Mouse (Mus musculus): ENCODE data around the gene Aldh1a1.

The Aldh1a1 gene

DNA sequence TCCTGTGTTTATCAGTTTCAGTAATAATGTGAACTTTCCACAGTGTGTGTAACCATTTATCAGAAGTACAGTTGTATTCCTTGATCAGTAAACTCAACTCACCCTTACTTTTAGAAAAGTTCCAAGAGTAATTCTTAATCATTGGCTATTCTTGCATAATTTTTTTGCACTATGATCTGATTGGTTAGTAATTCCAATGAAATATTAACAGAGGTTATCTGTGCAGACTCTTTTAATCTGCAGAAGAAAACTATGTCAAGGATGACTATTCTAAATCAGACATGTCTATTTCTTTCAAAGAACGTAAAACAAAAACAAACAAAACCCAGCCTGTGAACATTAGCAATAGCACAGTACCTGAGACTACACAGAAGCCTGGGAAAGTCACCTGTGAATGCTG is 62.9 kb downstream of the Aldh1a1 start:
- no peak for DNase-seq (ENCODE audit: low read depth)

DNA sequence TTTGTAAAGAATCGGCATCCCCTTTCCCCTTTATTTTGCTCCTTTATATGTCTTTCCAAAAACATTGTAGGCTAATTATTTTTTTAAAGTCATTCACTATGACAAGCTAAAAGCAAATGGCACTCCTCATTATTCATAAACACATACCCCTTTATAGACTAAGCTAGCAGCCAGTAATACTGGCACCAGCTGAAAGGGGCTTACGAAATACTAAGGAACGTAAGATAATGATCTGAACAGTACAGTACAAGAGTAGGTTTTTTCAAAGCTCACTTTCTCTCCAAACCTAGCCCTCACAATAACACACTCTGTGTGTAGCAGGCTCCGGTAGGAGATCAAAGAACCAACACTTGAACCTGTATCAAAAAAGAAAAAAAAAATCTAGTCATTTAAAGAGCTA is 64.7 kb downstream of the Aldh1a1 start:
- DNase-seq (ENCODE audit: low read depth), result peak; percentile 29

DNA sequence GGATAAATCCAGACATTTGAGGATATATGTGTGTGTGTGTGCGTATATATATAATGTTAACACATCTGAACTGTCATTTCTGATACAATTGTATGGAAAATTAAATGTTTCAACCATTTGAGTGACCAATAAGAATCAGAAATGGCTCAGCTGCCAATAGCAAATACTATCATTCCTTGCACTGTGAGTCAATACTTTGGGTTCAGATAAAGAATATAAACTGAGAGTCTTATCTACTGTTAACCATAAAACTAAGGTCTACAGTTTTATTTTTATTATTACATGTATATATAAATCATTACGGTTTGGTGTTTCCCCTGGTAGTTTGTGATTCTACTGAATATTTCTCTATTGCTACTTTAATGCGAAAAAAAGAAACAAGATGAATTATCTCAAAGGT is 65.6 kb downstream of the Aldh1a1 start:
- DNase-seq (ENCODE audit: low read depth), result no peak

DNA sequence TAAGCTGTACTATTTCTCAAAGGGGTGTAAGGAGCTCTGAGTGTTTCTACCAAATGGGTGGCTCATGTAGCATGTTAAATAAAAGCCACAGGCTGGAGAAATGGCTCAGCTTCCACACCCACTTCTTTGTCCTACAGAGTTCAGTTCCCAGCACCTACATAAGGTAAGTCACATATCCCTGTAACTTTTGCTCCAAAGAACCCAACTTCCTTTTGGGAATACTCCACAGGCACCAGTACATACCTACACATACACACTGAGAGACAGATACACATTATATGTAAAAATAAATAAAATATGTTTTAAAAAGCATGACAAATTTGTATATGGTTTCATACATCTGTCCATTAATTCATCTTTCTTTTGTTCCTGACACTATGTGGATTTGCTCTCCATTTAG is 66.0 kb downstream of the Aldh1a1 start:
- no peak for DNase-seq (ENCODE audit: low read depth)

DNA sequence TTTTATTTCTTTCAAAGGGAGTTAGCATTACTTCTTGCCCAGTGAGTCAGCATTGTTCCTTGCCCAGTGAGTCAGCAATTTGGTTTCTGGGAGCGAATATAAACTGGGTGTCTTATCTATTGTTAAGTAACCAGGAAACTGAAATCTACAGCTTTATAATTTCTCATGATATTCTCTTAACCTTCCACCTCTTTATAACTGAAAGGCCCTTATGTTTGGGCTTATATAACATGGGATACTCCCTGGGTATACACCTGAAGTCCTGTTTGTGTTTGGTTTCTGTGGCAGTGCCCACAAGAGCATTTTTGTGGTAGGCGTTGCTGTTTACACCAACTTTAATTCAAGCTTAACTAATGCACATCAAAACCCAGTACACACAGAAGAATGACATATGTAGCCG is 66.4 kb downstream of the Aldh1a1 start:
- peak; percentile 69 for DNase-seq (ENCODE audit: low read depth)

DNA sequence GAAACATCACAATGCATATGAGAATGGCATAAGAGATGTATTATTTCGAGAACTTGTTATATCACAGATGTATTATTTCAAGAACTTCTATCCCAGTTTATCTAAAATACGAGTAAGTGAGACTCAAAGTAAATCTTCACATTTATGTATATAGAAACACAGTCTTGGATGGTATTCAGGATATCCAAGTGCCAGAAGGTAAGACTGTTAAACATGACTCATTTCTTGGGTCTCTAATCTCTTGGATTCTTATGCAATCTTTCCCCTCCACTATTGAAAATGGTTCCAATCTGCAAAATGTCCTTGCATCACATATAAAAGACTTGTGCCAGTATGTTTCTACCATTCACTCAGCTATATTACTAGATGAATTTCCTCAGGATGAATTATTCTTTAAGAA is 67.4 kb downstream of the Aldh1a1 start:
- DNase-seq (ENCODE audit: low read depth), result peak; percentile 42

DNA sequence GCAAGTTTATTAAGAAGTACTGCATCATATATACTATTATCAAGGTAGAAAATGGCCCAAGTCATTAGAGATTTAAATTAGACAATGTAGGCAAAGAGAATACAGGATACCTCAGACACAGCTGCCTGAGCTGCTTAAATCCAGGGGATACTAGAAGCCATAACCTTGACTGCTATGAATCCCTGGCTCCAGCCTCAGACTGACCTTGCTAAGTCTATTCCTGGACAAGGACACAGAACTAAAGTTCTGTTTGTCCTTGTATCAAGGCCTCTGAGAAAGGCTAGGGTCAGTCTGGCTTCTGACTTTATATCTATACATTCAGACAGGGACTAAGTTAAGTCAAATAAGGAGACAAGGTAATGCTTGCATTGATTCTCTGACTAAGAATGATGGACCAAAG is 69.9 kb downstream of the Aldh1a1 start:
- DNase-seq (ENCODE audit: low read depth), result no peak

- DNase-seq (ENCODE audit: low read depth), result no peak
Measured at GRCm38 (mm10) chr19:20566294-20566693, 73.8 kb downstream of the Aldh1a1 start.

- DNase-seq (ENCODE audit: low read depth), result no peak
Measured at GRCm38 (mm10) chr19:20567039-20567438, 74.5 kb downstream of the Aldh1a1 start.

DNA sequence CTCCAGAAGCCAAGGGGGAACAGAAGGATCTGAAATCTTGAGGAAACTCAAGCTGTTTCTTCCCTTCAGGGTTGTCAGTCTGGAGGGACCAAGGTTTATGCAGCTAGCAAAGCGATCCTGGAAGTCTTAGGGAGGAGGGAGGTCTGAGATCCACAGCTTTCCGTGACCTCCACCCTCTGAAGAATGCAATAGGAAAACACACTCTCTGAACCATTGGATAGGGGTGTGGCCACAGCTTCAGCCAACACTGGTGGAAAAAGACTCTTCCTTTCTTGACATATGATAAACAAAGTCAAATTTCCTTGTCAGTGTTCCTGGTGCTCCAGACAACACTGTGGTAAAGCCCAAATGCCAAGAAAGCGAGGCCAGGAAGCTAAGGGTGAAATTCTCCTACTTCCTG is 84.5 kb downstream of the Aldh1a1 start:
- DNase-seq (ENCODE audit: low read depth), result no peak

GRCm38 (mm10) chr19:20577429-20577828 is 84.9 kb downstream of the Aldh1a1 start:
- no peak for DNase-seq (ENCODE audit: low read depth)

GRCm38 (mm10) chr19:20599951-20600350 is 107.4 kb downstream of the Aldh1a1 start:
- peak; percentile 48 for DNase-seq (ENCODE audit: low read depth)

- no peak for DNase-seq (ENCODE audit: low read depth)
Measured at GRCm38 (mm10) chr19:20601739-20602138, 109.2 kb downstream of the Aldh1a1 start.

GRCm38 (mm10) chr19:20603212-20603611 is 110.7 kb downstream of the Aldh1a1 start:
- DNase-seq (ENCODE audit: low read depth), result no peak

GRCm38 (mm10) chr19:20603866-20604265 is 111.4 kb downstream of the Aldh1a1 start:
- DNase-seq (ENCODE audit: low read depth), result no peak

- DNase-seq (ENCODE audit: low read depth), result no peak
Measured at GRCm38 (mm10) chr19:20614252-20614930, 121.9 kb downstream of the Aldh1a1 start.

GRCm38 (mm10) chr19:20622434-20622833 is 129.9 kb downstream of the Aldh1a1 start:
- no peak for DNase-seq (ENCODE audit: low read depth)

GRCm38 (mm10) chr19:20623416-20623815 is 130.9 kb downstream of the Aldh1a1 start:
- DNase-seq (ENCODE audit: low read depth), result no peak

DNA sequence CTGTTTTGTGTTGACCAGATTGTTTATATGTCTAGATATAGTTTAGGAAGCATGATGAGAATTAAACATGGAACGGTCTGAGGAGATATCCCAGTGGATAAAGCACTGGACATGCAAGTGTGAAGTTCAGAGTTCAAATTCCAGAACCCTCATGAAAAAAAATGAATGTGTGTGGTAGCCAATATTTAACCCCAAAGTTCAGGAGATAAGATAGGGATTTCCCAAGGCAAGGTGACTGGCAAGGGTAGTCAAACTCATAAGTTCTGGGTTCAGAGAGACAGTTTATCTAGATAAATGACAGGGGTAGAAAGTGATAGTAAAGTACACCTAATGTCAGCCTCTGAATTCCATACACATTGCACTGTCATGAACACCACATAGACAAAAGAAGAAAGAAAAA is 138.5 kb downstream of the Aldh1a1 start:
- no peak for DNase-seq (ENCODE audit: low read depth)

DNA sequence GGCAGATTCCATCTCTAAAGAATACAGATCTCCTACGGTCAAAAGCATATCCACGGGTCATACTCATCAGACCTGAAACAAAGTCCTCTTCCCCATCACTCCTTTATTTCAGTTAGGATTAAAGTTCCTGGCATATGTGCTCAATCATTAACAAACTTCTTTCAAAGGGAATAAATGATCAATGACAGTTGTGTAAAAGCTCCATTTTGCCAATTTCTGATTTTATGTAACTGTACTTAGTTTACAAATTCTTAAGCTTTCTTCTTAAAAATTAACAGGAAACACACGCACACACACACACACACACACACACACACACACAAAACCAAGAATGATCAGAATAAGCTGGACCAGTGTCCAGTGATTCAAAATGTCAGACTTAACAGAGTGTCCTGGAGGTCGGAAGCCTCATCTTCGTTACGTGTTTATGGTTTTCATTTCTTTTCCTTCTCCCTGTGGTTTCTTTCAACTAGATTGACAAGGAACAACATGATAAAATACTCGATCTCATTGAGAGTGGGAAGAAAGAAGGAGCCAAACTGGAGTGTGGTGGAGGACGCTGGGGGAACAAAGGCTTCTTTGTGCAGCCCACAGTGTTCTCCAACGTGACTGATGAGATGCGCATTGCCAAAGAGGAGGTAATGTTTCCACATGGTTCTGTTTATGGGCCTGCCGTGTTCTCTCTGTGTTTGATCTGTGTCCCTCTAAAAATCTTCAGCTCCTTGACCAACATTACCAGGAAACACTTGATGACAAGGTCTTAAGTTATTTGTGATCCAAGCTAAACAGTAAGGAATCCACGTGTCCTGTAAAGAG is 141.6 kb downstream of the Aldh1a1 start:
- DNase-seq (ENCODE audit: low read depth), result peak; percentile 81

- no peak for DNase-seq (ENCODE audit: low read depth)
Measured at GRCm38 (mm10) chr19:20644346-20644745, 151.8 kb downstream of the Aldh1a1 start.

DNA sequence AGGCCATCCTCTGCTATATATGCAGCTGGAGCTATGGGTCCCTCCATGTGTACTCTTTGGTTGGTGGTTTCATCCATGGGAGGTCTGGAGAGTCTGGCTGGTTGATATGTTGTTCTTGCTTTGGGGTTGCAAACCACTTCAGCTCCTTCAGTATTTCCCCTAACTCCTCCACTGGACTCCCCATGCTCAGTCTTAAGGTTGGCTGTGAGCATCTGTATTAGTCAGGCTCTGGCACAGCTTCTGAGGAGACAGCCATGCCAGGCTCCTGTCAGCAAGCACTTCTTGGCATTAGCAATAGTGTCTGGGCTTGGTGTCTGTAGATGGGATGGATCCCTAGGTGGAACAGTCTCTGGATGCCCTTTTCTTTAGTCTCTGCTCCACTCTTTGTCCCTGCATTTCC is 155.0 kb downstream of the Aldh1a1 start:
- DNase-seq (ENCODE audit: low read depth), result peak; percentile 60

GRCm38 (mm10) chr19:20650008-20650407 is 157.5 kb downstream of the Aldh1a1 start:
- no peak for DNase-seq (ENCODE audit: low read depth)

All from NIH3T3 (cell line).